Comparison of ENCODE assay signal across 17 mouse cellular contexts in genomic region chr5:135285211-135285610, GRCm38 (mm10). TPM values are rescaled to one million over a fixed set of nuclear protein-coding genes. Genes with fewer than 3 reads are reported as not detected.
A peak's percentile ranks its signal among the peaks of the same experiment; 100 is the strongest.
DNase-seq lines count a peak whose midpoint lies in the region; ATAC-seq and TF ChIP-seq lines count a peak whose summit lies in the region.
"Had no signal": no experiment of that assay in that cellular context is flagged by ENCODE, and none has a peak within 500 bp of the region (broad histone marks: within the 10 kb centered on the region; RNA-seq: fewer than 3 reads in every experiment).

No protein-coding gene starts in this region.

- no peaks in the 10 kb centered on the region for H3K4me1 ChIP-seq in forebrain, embryonic 12.5 days
- peaks cover 3% of the 10 kb centered on the region; the same call in 1 of the 2 replicates for H3K4me1 ChIP-seq in forebrain, embryonic 15.5 days
- H3K4me1 ChIP-seq in hindbrain, embryonic 10.5 days (replicated peaks) = peaks cover 13% of the 10 kb centered on the region; the same call in 1 of the 2 replicates
- H3K4me1 ChIP-seq in hindbrain, embryonic 13.5 days (replicated peaks) = no peaks in the 10 kb centered on the region
- H3K4me1 ChIP-seq in forebrain, embryonic 16.5 days (replicated peaks; ENCODE audit: control insufficient read depth, insufficient read depth, low read length) = no peaks in the 10 kb centered on the region

- H3K4me2 ChIP-seq in forebrain, embryonic 12.5 days = no peak overlapping the region
- H3K4me2 ChIP-seq in forebrain, embryonic 15.5 days (replicated peaks) = no peak overlapping the region
- H3K4me2 ChIP-seq in hindbrain, embryonic 13.5 days = no peak overlapping the region
- H3K4me2 ChIP-seq in forebrain, embryonic 16.5 days (ENCODE audit: low read length) = no peak overlapping the region
- H3K4me2 ChIP-seq: embryonic facial prominence, embryonic 13.5 days; heart, embryonic 13.5 days had no signal

- no peak overlapping the region for H3K9ac ChIP-seq in forebrain, embryonic 12.5 days
- H3K9ac ChIP-seq in forebrain, embryonic 15.5 days (replicated peaks) = no peak overlapping the region
- no peak overlapping the region for H3K9ac ChIP-seq in hindbrain, embryonic 13.5 days
- no peak overlapping the region for H3K9ac ChIP-seq in forebrain, embryonic 16.5 days (replicated peaks; ENCODE audit: low read depth, low read length)
- H3K9ac ChIP-seq: embryonic facial prominence, embryonic 13.5 days; heart, embryonic 13.5 days had no signal

- no peak for TF ChIP-seq CTCF in brain, embryonic 14.5 days (IDR thresholded peaks at IDR 0.05; ENCODE audit: borderline replicate concordance, extremely low read depth, insufficient read depth, insufficient read length)

- no peaks in the 10 kb centered on the region for H3K27me3 ChIP-seq in forebrain, embryonic 12.5 days
- no peaks in the 10 kb centered on the region for H3K27me3 ChIP-seq in forebrain, embryonic 15.5 days
- no peaks in the 10 kb centered on the region for H3K27me3 ChIP-seq in hindbrain, embryonic 10.5 days (ENCODE audit: insufficient read depth, poor library complexity, severe bottlenecking)
- no peaks in the 10 kb centered on the region for H3K27me3 ChIP-seq in hindbrain, embryonic 13.5 days
- H3K27me3 ChIP-seq in forebrain, embryonic 16.5 days (replicated peaks; ENCODE audit: control insufficient read depth, insufficient read depth, low read length) = no peaks in the 10 kb centered on the region
- H3K27me3 ChIP-seq: embryonic facial prominence, embryonic 13.5 days had no signal

- no peak overlapping the region for H3K4me3 ChIP-seq in forebrain, embryonic 12.5 days (replicated peaks)
- H3K4me3 ChIP-seq in forebrain, embryonic 15.5 days = no peak overlapping the region
- no peak overlapping the region for H3K4me3 ChIP-seq in hindbrain, embryonic 10.5 days
- H3K4me3 ChIP-seq in hindbrain, embryonic 13.5 days = no peak overlapping the region
- no peak overlapping the region for H3K4me3 ChIP-seq in forebrain, embryonic 16.5 days (replicated peaks; ENCODE audit: low read length)
- H3K4me3 ChIP-seq: embryonic facial prominence, embryonic 13.5 days; heart, embryonic 13.5 days had no signal

- H3K9me3 ChIP-seq in forebrain, embryonic 12.5 days = no peaks in the 10 kb centered on the region
- H3K9me3 ChIP-seq in forebrain, embryonic 15.5 days = no peaks in the 10 kb centered on the region
- H3K9me3 ChIP-seq in hindbrain, embryonic 10.5 days = no peaks in the 10 kb centered on the region
- H3K9me3 ChIP-seq in hindbrain, embryonic 13.5 days = no peaks in the 10 kb centered on the region
- no peaks in the 10 kb centered on the region for H3K9me3 ChIP-seq in forebrain, embryonic 16.5 days (ENCODE audit: control insufficient read depth, low read length)
- H3K9me3 ChIP-seq: embryonic facial prominence, embryonic 13.5 days; heart, embryonic 13.5 days had no signal

- TF ChIP-seq POLR2A in brain, embryonic 14.5 days (IDR thresholded peaks at IDR 0.05; ENCODE audit: borderline replicate concordance, extremely low read depth, insufficient read depth, insufficient read length, poor library complexity, severe bottlenecking) = no peak

- 56% methylated on average over 3 of the region's 3 CpGs for WGBS in forebrain, embryonic 12.5 days
- 23% methylated on average over 3 of the region's 3 CpGs for WGBS in forebrain, embryonic 15.5 days
- WGBS in hindbrain, embryonic 10.5 days = 79% methylated on average over 3 of the region's 3 CpGs
- 62% methylated on average over 3 of the region's 3 CpGs for WGBS in hindbrain, embryonic 13.5 days
- 24% methylated on average over 3 of the region's 3 CpGs for WGBS in forebrain, embryonic 16.5 days

- H3K36me3 ChIP-seq in forebrain, embryonic 12.5 days (replicated peaks) = no peaks in the 10 kb centered on the region
- no peaks in the 10 kb centered on the region for H3K36me3 ChIP-seq in forebrain, embryonic 15.5 days
- H3K36me3 ChIP-seq in hindbrain, embryonic 10.5 days = no peaks in the 10 kb centered on the region
- H3K36me3 ChIP-seq in hindbrain, embryonic 13.5 days = no peaks in the 10 kb centered on the region
- no peaks in the 10 kb centered on the region for H3K36me3 ChIP-seq in forebrain, embryonic 16.5 days (ENCODE audit: control insufficient read depth, insufficient read depth)
- H3K36me3 ChIP-seq: embryonic facial prominence, embryonic 13.5 days; heart, embryonic 13.5 days had no signal

- H3K27ac ChIP-seq in forebrain, embryonic 12.5 days = peak overlapping the region; percentile 57
- H3K27ac ChIP-seq in forebrain, embryonic 15.5 days (replicated peaks) = no peak overlapping the region
- peak overlapping the region; percentile 29; the same call in 1 of the 2 replicates for H3K27ac ChIP-seq in hindbrain, embryonic 10.5 days
- H3K27ac ChIP-seq in hindbrain, embryonic 13.5 days = no peak overlapping the region
- H3K27ac ChIP-seq in forebrain, embryonic 16.5 days (ENCODE audit: low read length) = 0 out of 2 replicates have a peak overlapping the region, but pooled peaks have one; percentile 14
- H3K27ac ChIP-seq: embryonic facial prominence, embryonic 13.5 days; heart, embryonic 13.5 days had no signal

- no peak for ATAC-seq in forebrain, embryonic 12.5 days (ENCODE audit: low FRiP score)
- ATAC-seq in forebrain, embryonic 15.5 days (replicated peaks) = no peak
- no peak for ATAC-seq in hindbrain, embryonic 13.5 days (ENCODE audit: low FRiP score)
- no peak for ATAC-seq in forebrain, embryonic 16.5 days
- ATAC-seq: activated CD4-positive, CD25-positive, alpha-beta regulatory T cell, adult 4 months; hindbrain, embryonic 16.5 days; Patski had no signal

- DNase-seq in hindbrain, embryonic 10.5 days (ENCODE audit: low spot score) = no peak
- peak; percentile 82 for DNase-seq in brain, embryonic 14.5 days (ENCODE audit: low read depth)
- DNase-seq: adrenal gland, postnatal 25 days; cerebellum, adult 2 months; cerebellum, postnatal 10 days; gastrocnemius, postnatal 14 days; kidney, adult 11 months; kidney, adult 9 months had no signal

RNA-seq across cellular contexts. Expression of gene Fzd9, which starts 34.2 kb away (rescaled TPM):
- 23.1 and 27.7 TPM in 2 replicates for polyA plus RNA-seq in forebrain, embryonic 12.5 days (2016; fragmentation: Nextera tagmentation; extraction: Ambion mirVana)
- polyA plus RNA-seq in forebrain, embryonic 15.5 days (2015; fragmentation: Nextera tagmentation; extraction: Ambion mirVana) = 14.3 and 17.4 TPM in 2 replicates
- 9.8 and 12.1 TPM in 2 replicates for polyA plus RNA-seq in hindbrain, embryonic 10.5 days (2016; fragmentation: Nextera tagmentation; extraction: Ambion mirVana)
- 12.3 and 14.3 TPM in 2 replicates for polyA plus RNA-seq in hindbrain, embryonic 13.5 days (2015; fragmentation: Nextera tagmentation; extraction: Ambion mirVana)
- polyA plus RNA-seq in brain, embryonic 14.5 days (2012; rRNA removed) = 17.6 and 20.9 TPM in 2 replicates
- polyA plus RNA-seq in forebrain, embryonic 16.5 days (2015; fragmentation: Nextera tagmentation; extraction: Ambion mirVana) = 11.9 and 12.4 TPM in 2 replicates
- polyA plus RNA-seq: activated CD4-positive, CD25-positive, alpha-beta regulatory T cell, adult 4 months had no signal

Comparison
In these comparisons a context has a peak if more than half of its experiments do, and no peak if none do; other contexts are left out.
1. H3K27ac ChIP-seq: peak in forebrain, embryonic 12.5 days (single experiment), hindbrain, embryonic 10.5 days (single experiment) and forebrain, embryonic 16.5 days (single experiment); none in forebrain, embryonic 15.5 days (single experiment) and hindbrain, embryonic 13.5 days (single experiment).